Mouse (Mus musculus): ENCODE results near the gene Ptn. TPM values are rescaled to one million over a fixed set of nuclear protein-coding genes. Genes with fewer than 3 reads are reported as not detected.

The Ptn gene
- total RNA-seq, 2 experiments from 2014 or later = 1.8 TPM; not detected in 1

GRCm38 (mm10) chr6:36672399-36673221, 137.4 kb downstream of the Ptn start:
- ATAC-seq (replicated peaks; ENCODE audit: low FRiP score, low TSS enrichment, poor library complexity, severe bottlenecking) = no peak

GRCm38 (mm10) chr6:36671274-36671673, 138.7 kb downstream of the Ptn start:
- no peak for ATAC-seq (replicated peaks; ENCODE audit: low FRiP score, low TSS enrichment, poor library complexity, severe bottlenecking)

All from megakaryocyte-erythroid progenitor cell, adult 5-6 weeks (primary cell).